Mouse (Mus musculus) ES-E14 (cell line): ENCODE data around the gene Prkaca. TPM values are rescaled to one million over a fixed set of nuclear protein-coding genes. Genes with fewer than 3 reads are reported as not detected.

Source experiments
- DNase-seq: peaks from one replicate; pipeline ENCODE4 v3.0.0-alpha.2; 2013; ENCODE audit warnings: low read depth, low spot score
- H3K27ac ChIP-seq: 2 replicates; pipeline ENCODE4 v1.5.1; 2012; ENCODE audit warnings: low read depth, mild to moderate bottlenecking, low read length, moderate library complexity, mixed read lengths; ENCODE audit not compliant: poor library complexity, insufficient read depth, severe bottlenecking
- H3K36me3 ChIP-seq: 2 replicates; pipeline ENCODE4 v1.6.1; 2012; ENCODE audit warnings: mild to moderate bottlenecking, low read length, moderate library complexity, mixed read lengths; ENCODE audit not compliant: control insufficient read depth, poor library complexity, insufficient read depth, severe bottlenecking
- H3K4me1 ChIP-seq, 2 experiments: fragments of 150-350 bp in 1 of 2; sonication (generic) in 1 of 2; 2 replicates each; pipeline ENCODE4 v1.6.1; 2012; ENCODE audit warnings: low read length in 2 of 2, mild to moderate bottlenecking in 1 of 2, mixed read lengths in 1 of 2; ENCODE audit not compliant: control insufficient read depth in 2 of 2, insufficient read depth in 2 of 2, poor library complexity in 1 of 2
- H3K4me3 ChIP-seq, 2 experiments: fragments of 150-350 bp in 1 of 2; sonication (generic) in 1 of 2; 2 replicates each; pipeline ENCODE4 v1.5.1; 2012; ENCODE audit warnings: low read length in 2 of 2, low read depth in 1 of 2, mild to moderate bottlenecking in 1 of 2, mixed read lengths in 1 of 2; ENCODE audit not compliant: insufficient read depth in 1 of 2, poor library complexity in 1 of 2, severe bottlenecking in 1 of 2
- H3K9ac ChIP-seq: 2 replicates; pipeline ENCODE4 v1.6.1; 2012; ENCODE audit warnings: low read depth, mild to moderate bottlenecking, low read length, mixed read lengths; ENCODE audit not compliant: poor library complexity, insufficient read depth, severe bottlenecking
- H3K9me3 ChIP-seq: fragments of 150-350 bp; sonication (generic); 2 replicates; pipeline ENCODE4 v1.6.1; 2012; ENCODE audit warnings: low read depth, mild to moderate bottlenecking, low read length; ENCODE audit not compliant: control insufficient read depth, insufficient read depth
- CHD2 ChIP-seq: IDR thresholded peaks from 2 replicates; pipeline ENCODE4 v1.6.1; 2014; ENCODE audit warnings: mild to moderate bottlenecking, low read depth, low read length, inconsistent platforms
- HCFC1 ChIP-seq: IDR thresholded peaks from 2 replicates; pipeline ENCODE4 v1.6.1; 2012; ENCODE audit warnings: low read length, inconsistent platforms, borderline replicate concordance; ENCODE audit not compliant: insufficient read depth
- MAFK ChIP-seq: IDR thresholded peaks from 2 replicates; pipeline ENCODE4 v1.6.1; 2014; ENCODE audit warnings: mild to moderate bottlenecking, low read depth, low read length, inconsistent platforms; ENCODE audit not compliant: insufficient read depth
- ZC3H11A ChIP-seq: IDR thresholded peaks from 2 replicates; pipeline ENCODE4 v1.6.1; 2012; ENCODE audit warnings: low read depth, mild to moderate bottlenecking, inconsistent platforms, low read length, borderline replicate concordance
- ZNF384 ChIP-seq: IDR thresholded peaks from 2 replicates; pipeline ENCODE4 v1.6.1; 2012; ENCODE audit warnings: low read depth, low read length, inconsistent platforms
- in situ Hi-C, 2 experiments: fragments of 600-800 bp; cut with MboI; formaldehyde crosslinking; loops; one replicate each; pipeline ENCODE4 v1.15.1; 2025; ENCODE audit warnings: low sequenced_read_pairs in 2 of 2, inconsistent platforms in 1 of 2; ENCODE audit not compliant: unreplicated experiment in 2 of 2
- total RNA-seq: library from RNA; depleted of rRNA; stranded (reverse); fragments of 300-350 nt; gene quantifications from 2 replicates; pipeline ENCODE4 v1.2.3, GENCODE M21; 2012

Gene Prkaca
- total RNA-seq, 1 experiment = 31.4 TPM

- TF ChIP-seq HCFC1 (no peak), CHD2 (no peak), ZNF384 (no peak), ZC3H11A (no peak), MAFK (no peak)
- H3K4me1 ChIP-seq = peaks cover 0 to 4% of the 10 kb centered on the region in 2 experiments; a peak in 1 of 4 replicates
- no peak for DNase-seq
- peaks cover 22% of the 10 kb centered on the region for H3K36me3 ChIP-seq
- in situ Hi-C loops = no loop called here
- no peak overlapping the region for H3K4me3 ChIP-seq
- H3K27ac ChIP-seq = no peak overlapping the region
- H3K9me3 ChIP-seq = no peaks in the 10 kb centered on the region
- H3K9ac ChIP-seq = no peak overlapping the region
These were observed 5.1 kb upstream of the Prkaca start for GRCm38 (mm10) chr8:83967701-83968100.

- H3K4me1 ChIP-seq = peaks cover 2 to 10% of the 10 kb centered on the region in 2 experiments; a peak in 1 of 4 replicates
- no peak for TF ChIP-seq ZC3H11A
- peaks cover 20% of the 10 kb centered on the region for H3K36me3 ChIP-seq
- no peak overlapping the region for H3K4me3 ChIP-seq
- H3K9ac ChIP-seq = no peak overlapping the region
- H3K9me3 ChIP-seq = no peaks in the 10 kb centered on the region
- no peak overlapping the region for H3K27ac ChIP-seq
- DNase-seq = no peak
- in situ Hi-C loops = no loop called here
These were observed 1.7 kb upstream of the Prkaca start for GRCm38 (mm10) chr8:83971121-83971520.

DNA sequence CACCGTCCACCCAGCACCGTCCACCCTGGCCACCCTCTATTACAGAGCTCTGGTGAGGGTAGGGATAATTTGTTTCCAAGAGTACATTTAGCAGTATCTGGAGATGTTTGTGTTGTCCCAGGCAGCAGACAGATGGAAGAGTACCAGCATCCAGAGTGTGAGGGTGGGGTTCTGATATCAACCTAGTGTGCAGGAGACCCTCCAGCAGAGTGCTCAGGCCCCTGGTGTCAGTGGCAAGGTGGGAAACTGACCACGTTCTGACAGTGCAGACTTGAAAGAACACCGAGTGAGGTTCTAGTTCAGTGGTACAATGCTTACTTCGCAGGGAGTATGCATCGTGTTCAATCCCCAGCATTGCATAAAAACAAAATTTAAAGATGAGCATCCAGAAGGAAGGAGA, 1.1 kb upstream of the Prkaca start:
- DNase-seq = no peak
- Histone ChIP-seq H3K9me3 (no peaks in the 10 kb centered on the region), H3K4me1 (peaks cover 2 to 10% of the 10 kb centered on the region in 2 experiments; a peak in 1 of 4 replicates), H3K9ac (peak overlapping the region; percentile 66), H3K27ac (no peak overlapping the region), H3K4me3 (peak overlapping the region; percentile 82 to 83; a peak in 3 of 4 replicates), H3K36me3 (peaks cover 20% of the 10 kb centered on the region)
- in situ Hi-C loops = no loop called here
- TF ChIP-seq ZNF384 (no peak), HCFC1 (no peak), ZC3H11A (no peak), CHD2 (no peak), MAFK (no peak)

- no peak for DNase-seq
These were observed 603 bp downstream of the Prkaca start for GRCm38 (mm10) chr8:83973161-83974031.

DNA sequence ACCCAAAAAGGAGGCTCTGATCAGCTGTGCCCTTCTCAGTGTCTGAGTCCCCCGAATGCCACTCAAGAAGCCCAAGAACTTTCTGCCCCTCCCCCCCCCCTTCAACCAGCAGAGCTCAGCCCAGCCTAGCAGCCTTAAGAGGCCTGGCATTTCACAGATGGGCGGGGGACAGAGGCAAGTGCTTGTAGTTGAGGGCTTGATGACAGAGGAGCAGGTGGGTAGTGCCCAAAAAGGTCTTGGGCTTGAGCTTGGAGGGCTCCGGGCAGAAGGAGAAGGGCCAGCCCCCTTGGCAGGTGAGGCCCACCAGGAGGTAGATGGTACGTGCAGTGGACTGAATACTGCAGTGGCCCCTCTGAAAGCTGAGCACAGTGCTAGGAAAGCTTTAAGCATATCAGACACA, 1.7 kb downstream of the Prkaca start:
- H3K4me1 ChIP-seq = peaks cover 2 to 10% of the 10 kb centered on the region in 2 experiments; a peak in 1 of 4 replicates
- in situ Hi-C loops = no loop called here
- DNase-seq = no peak
- peaks cover 3% of the 10 kb centered on the region; the same call in 1 of the 2 replicates for H3K36me3 ChIP-seq
- no peak overlapping the region for H3K4me3 ChIP-seq
- H3K27ac ChIP-seq = no peak overlapping the region
- no peaks in the 10 kb centered on the region for H3K9me3 ChIP-seq
- no peak overlapping the region for H3K9ac ChIP-seq
- no peak for TF ChIP-seq CHD2
- no peak for TF ChIP-seq MAFK
- no peak for TF ChIP-seq HCFC1
- no peak for TF ChIP-seq ZNF384

More at GRCm38 (mm10) chr8:83973161-83974031, 603 bp downstream of the Prkaca start:
- peak overlapping the region; percentile 88 to 94 for H3K4me3 ChIP-seq
- in situ Hi-C loops = no loop called here
- H3K27ac ChIP-seq = no peak overlapping the region
- H3K4me1 ChIP-seq = peaks cover 2 to 10% of the 10 kb centered on the region in 2 experiments; a peak in 1 of 4 replicates
- H3K9me3 ChIP-seq = no peaks in the 10 kb centered on the region
- peaks cover 8% of the 10 kb centered on the region for H3K36me3 ChIP-seq
- no peak for TF ChIP-seq CHD2
- TF ChIP-seq ZNF384 = no peak
- H3K9ac ChIP-seq = peak overlapping the region; percentile 77
